8 mouse cellular contexts compared by ENCODE assay signal in genomic region chr13:67332019-67332724, GRCm38 (mm10). TPM values are rescaled to one million over a fixed set of nuclear protein-coding genes. Genes with fewer than 3 reads are reported as not detected.
DNase-seq lines count a peak whose midpoint lies in the region; ATAC-seq and TF ChIP-seq lines count a peak whose summit lies in the region.

Zfp595 (minus strand) TSS chr13:67332570.

- no peaks in the 10 kb centered on the region for H3K27me3 ChIP-seq in embryonic facial prominence, embryonic 15.5 days
- H3K27me3 ChIP-seq in limb, embryonic 14.5 days (ENCODE audit: control insufficient read depth, insufficient read depth, low read length): no peaks in the 10 kb centered on the region
- no peaks in the 10 kb centered on the region for H3K27me3 ChIP-seq in midbrain, postnatal 0 days (ENCODE audit: insufficient read depth, low read length)

- 3% methylated on average over 17 of the region's 17 CpGs for WGBS in bone marrow, adult 2 months
- WGBS in embryonic facial prominence, embryonic 15.5 days: 11% methylated on average over 17 of the region's 17 CpGs
- 12% methylated on average over 17 of the region's 17 CpGs for WGBS in limb, embryonic 14.5 days
- 12% methylated on average over 17 of the region's 17 CpGs for WGBS in midbrain, postnatal 0 days

- H3K4me1 ChIP-seq in bone marrow, adult 2 months (ENCODE audit: control insufficient read depth, insufficient read depth, low read length): peaks cover 1% of the 10 kb centered on the region; the same call in 1 of the 2 replicates
- H3K4me1 ChIP-seq in embryonic facial prominence, embryonic 15.5 days: peaks cover 6% of the 10 kb centered on the region; the same call in 1 of the 2 replicates
- H3K4me1 ChIP-seq in limb, embryonic 14.5 days (ENCODE audit: control insufficient read depth, insufficient read depth, low read length): no peaks in the 10 kb centered on the region
- peaks cover 3% of the 10 kb centered on the region; the same call in 1 of the 2 replicates for H3K4me1 ChIP-seq in midbrain, postnatal 0 days (ENCODE audit: insufficient read depth, low read length)

- H3K4me3 ChIP-seq in bone marrow, adult 2 months (replicated peaks; ENCODE audit: control insufficient read depth, low read depth, low read length): peak within 1 kb of the TSS; percentile 83
- peak within 1 kb of the TSS; percentile 60 for H3K4me3 ChIP-seq in embryonic facial prominence, embryonic 15.5 days (replicated peaks)
- peak within 1 kb of the TSS; percentile 47 for H3K4me3 ChIP-seq in limb, embryonic 14.5 days (replicated peaks; ENCODE audit: low read length)
- peak within 1 kb of the TSS; percentile 50 for H3K4me3 ChIP-seq in midbrain, postnatal 0 days (ENCODE audit: low read depth, low read length)

- H3K9ac ChIP-seq in embryonic facial prominence, embryonic 15.5 days: peak within 1 kb of the TSS; percentile 42
- H3K9ac ChIP-seq in limb, embryonic 14.5 days (ENCODE audit: low read depth, low read length, severe bottlenecking): peak within 1 kb of the TSS; percentile 48
- H3K9ac ChIP-seq in midbrain, postnatal 0 days (replicated peaks; ENCODE audit: low read length, poor library complexity, severe bottlenecking): peak within 1 kb of the TSS; percentile 62

- peak; percentile 28; the same call in 1 of the 2 replicates for TF ChIP-seq POLR2A in bone marrow, adult 2 months (IDR thresholded peaks at IDR 0.05; ENCODE audit: borderline replicate concordance, control insufficient read depth, low read depth, low read length)
- TF ChIP-seq POLR2A in limb, embryonic 14.5 days (IDR thresholded peaks at IDR 0.05; ENCODE audit: borderline replicate concordance, extremely low read depth, insufficient read depth, insufficient read length): no peak

- H3K36me3 ChIP-seq in embryonic facial prominence, embryonic 15.5 days: no peaks in the 10 kb centered on the region
- no peaks in the 10 kb centered on the region for H3K36me3 ChIP-seq in limb, embryonic 14.5 days (ENCODE audit: control insufficient read depth, insufficient read depth, low read length)
- H3K36me3 ChIP-seq in midbrain, postnatal 0 days (ENCODE audit: insufficient read depth, low read length): no peaks in the 10 kb centered on the region

- peak; percentile 97 for DNase-seq in 3T3-L1 (ENCODE audit: low read depth, low spot score)
- peak; percentile 93 for DNase-seq in heart, adult 8-10 months (ENCODE audit: low spot score)
- peak; percentile 94 for DNase-seq in kidney, adult 9 months
- peak; percentile 95 for DNase-seq in limb, embryonic 14.5 days (ENCODE audit: low spot score)
- DNase-seq in midbrain, postnatal 0 days (ENCODE audit: low spot score): peak; percentile 92
- DNase-seq in spleen, postnatal 14 days (ENCODE audit: low spot score in 2 of 2): peak; percentile 44 to 74

- peak; percentile 56 for TF ChIP-seq CTCF in bone marrow, adult 2 months (IDR thresholded peaks at IDR 0.05; ENCODE audit: control insufficient read depth, insufficient read depth, low read length)
- peak; percentile 74 for TF ChIP-seq CTCF in midbrain, postnatal 0 days (IDR thresholded peaks at IDR 0.05)

- H3K9me3 ChIP-seq in embryonic facial prominence, embryonic 15.5 days (replicated peaks): no peaks in the 10 kb centered on the region
- no peaks in the 10 kb centered on the region for H3K9me3 ChIP-seq in limb, embryonic 14.5 days (ENCODE audit: control insufficient read depth, low read length)
- H3K9me3 ChIP-seq in midbrain, postnatal 0 days (ENCODE audit: low read length): no peaks in the 10 kb centered on the region

- peak within 1 kb of the TSS; percentile 80 for H3K4me2 ChIP-seq in embryonic facial prominence, embryonic 15.5 days (replicated peaks)
- H3K4me2 ChIP-seq in limb, embryonic 14.5 days (replicated peaks; ENCODE audit: low read depth, low read length, severe bottlenecking): peak within 1 kb of the TSS; percentile 58
- H3K4me2 ChIP-seq in midbrain, postnatal 0 days (ENCODE audit: low read depth, low read length, poor library complexity, severe bottlenecking): peak within 1 kb of the TSS; percentile 59

- peak within 1 kb of the TSS; percentile 44 for H3K27ac ChIP-seq in bone marrow, adult 2 months (ENCODE audit: control insufficient read depth, insufficient read depth, low read depth, low read length, poor library complexity)
- peak within 1 kb of the TSS; percentile 79 for H3K27ac ChIP-seq in embryonic facial prominence, embryonic 15.5 days (replicated peaks)
- H3K27ac ChIP-seq in limb, embryonic 14.5 days (replicated peaks; ENCODE audit: low read depth, low read length): peak within 1 kb of the TSS; percentile 49
- no peak within 1 kb of the TSS for H3K27ac ChIP-seq in midbrain, postnatal 0 days (ENCODE audit: low read depth, low read length)

- peak; percentile 91 for ATAC-seq in embryonic facial prominence, embryonic 15.5 days (ENCODE audit: insufficient number of reproducible peaks, low FRiP score, low TSS enrichment, low read depth)
- ATAC-seq in limb, embryonic 14.5 days (ENCODE audit: low FRiP score, low read depth): peak; percentile 96
- ATAC-seq in midbrain, postnatal 0 days (ENCODE audit: low FRiP score): peak; percentile 91

RNA-seq across cellular contexts. Expression of gene Zfp595, which starts in this region (rescaled TPM):
- 1.7 and 2.1 TPM in 2 replicates for polyA plus RNA-seq in bone marrow, adult 2 months (2011; ENCODE audit: insufficient read depth, insufficient read length, low replicate concordance, missing spikeins)
- 2.1 and 2.6 TPM in 2 replicates for polyA plus RNA-seq in embryonic facial prominence, embryonic 15.5 days (2015; fragmentation: Nextera tagmentation; extraction: Ambion mirVana)
- total RNA-seq in heart, adult 8-10 months (2022): 1 to 10 TPM; 2.0 to 2.5 (median 2.2) TPM
- polyA plus RNA-seq in limb, embryonic 14.5 days (2012; rRNA removed): 3.3 and 4.1 TPM in 2 replicates
- 3.1 and 3.8 TPM in 2 replicates for polyA plus RNA-seq in limb, embryonic 14.5 days (2014; fragmentation: Nextera tagmentation; extraction: Ambion mirVana)
- total RNA-seq in midbrain, postnatal 0 days (2014; rRNA removed): 2.5 and 2.6 TPM in 2 replicates
- 0.48 and 0.60 TPM in 2 replicates for polyA plus RNA-seq in midbrain, postnatal 0 days (2015; fragmentation: Nextera tagmentation; extraction: Ambion mirVana)
